Mouse (Mus musculus) hindbrain, embryonic 10.5 days (tissue): ENCODE measurements around the gene Tmem231. TPM values are rescaled to one million over a fixed set of nuclear protein-coding genes. Genes with fewer than 3 reads are reported as not detected.
A peak's percentile ranks its signal among the peaks of the same experiment; 100 is the strongest.

Experiments
- DNase-seq: peaks from one replicate; pipeline ENCODE4 v3.0.0-alpha.2; 2017; ENCODE audit warnings: low spot score
- H3K27ac ChIP-seq: fragments of 300-500 bp; sonication (generic); 2 replicates; pipeline ENCODE4 v1.5.1; 2016; ENCODE audit warnings: mild to moderate bottlenecking, moderate library complexity
- H3K27me3 ChIP-seq: fragments of 300-500 bp; sonication (generic); 2 replicates; pipeline ENCODE4 v1.6.1; 2016; ENCODE audit warnings: mild to moderate bottlenecking; ENCODE audit not compliant: poor library complexity, insufficient read depth, severe bottlenecking
- H3K36me3 ChIP-seq: fragments of 300-500 bp; sonication (generic); 2 replicates; pipeline ENCODE4 v1.6.1; 2016; ENCODE audit warnings: mild to moderate bottlenecking, moderate library complexity
- H3K4me1 ChIP-seq: fragments of 300-500 bp; sonication (generic); replicated peaks from 2 replicates; pipeline ENCODE4 v1.6.1; 2016; ENCODE audit warnings: mild to moderate bottlenecking
- H3K4me3 ChIP-seq: fragments of 300-500 bp; sonication (generic); 2 replicates; pipeline ENCODE4 v1.5.1; 2016; ENCODE audit warnings: mild to moderate bottlenecking, moderate library complexity
- H3K9me3 ChIP-seq: fragments of 300-500 bp; sonication (generic); 2 replicates; pipeline ENCODE4 v1.6.1; 2016; ENCODE audit warnings: mild to moderate bottlenecking, moderate library complexity
- WGBS: fragments of 180-500 bp; shearing (Covaris S2); methylation state at CpG from one replicate; pipeline ENCODE4 v1.1.7; 2016; 5-methylcytosine and 5-hydroxymethylcytosine counted together
- polyA plus RNA-seq: library from polyadenylated mRNA; unstranded; fragments of >200 nt; fragmentation: Nextera tagmentation; extraction: Ambion mirVana; gene quantifications from 2 replicates; pipeline ENCODE4 v1.2.1, GENCODE M21; 2016

Tmem231 gene
- polyA plus RNA-seq: 24.4 and 27.4 TPM in 2 replicates

DNA sequence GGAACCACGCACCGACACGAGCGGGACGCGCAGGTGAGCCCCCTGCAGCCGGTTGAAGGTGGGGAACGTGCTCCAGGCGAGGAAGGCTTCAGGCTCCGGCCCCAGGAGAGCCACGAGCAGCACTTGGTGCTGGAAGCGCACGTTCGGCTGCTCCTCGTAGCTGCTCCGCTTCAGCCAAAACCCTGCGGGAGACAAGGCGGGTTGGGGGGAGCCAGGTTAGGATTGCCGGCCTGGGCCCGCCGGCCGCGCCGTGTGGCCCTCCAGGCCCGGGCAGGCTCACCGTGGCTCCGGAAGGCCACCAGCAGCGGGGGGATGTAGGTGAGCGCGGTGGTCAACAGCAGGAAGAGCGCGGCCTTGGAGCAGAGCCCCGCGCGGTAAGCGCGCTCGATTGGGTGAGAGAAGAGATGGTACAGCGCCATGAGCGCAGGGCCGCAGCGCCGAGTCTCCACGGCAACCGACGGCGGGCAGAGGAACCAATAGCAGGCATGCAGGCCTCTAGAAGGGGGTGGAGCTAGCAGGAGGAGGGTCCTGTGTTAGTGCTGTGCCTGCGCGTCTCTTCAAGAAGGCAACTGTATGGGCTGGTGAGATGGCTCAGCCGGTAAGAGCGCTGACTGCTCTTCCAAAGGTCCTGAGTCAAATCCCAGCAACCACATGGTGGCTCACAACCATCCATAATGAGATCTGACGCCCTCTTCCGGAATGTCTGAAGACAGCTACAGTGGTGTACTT lies at the start of gene Tmem231:
TSS of gene Tmem231 (minus strand) at position 534 of the 729 bp plus-strand sequence.
- Histone ChIP-seq H3K36me3 (no peaks in the 10 kb centered on the region), H3K27me3 (no peaks in the 10 kb centered on the region), H3K4me1 (peaks cover 29% of the 10 kb centered on the region), H3K9me3 (no peaks in the 10 kb centered on the region), H3K4me3 (peak within 1 kb of the TSS; percentile 84), H3K27ac (peak within 1 kb of the TSS; percentile 96)
- under 1% methylated on average over 53 of the region's 53 CpGs for WGBS
- peak; percentile 95 for DNase-seq

DNA sequence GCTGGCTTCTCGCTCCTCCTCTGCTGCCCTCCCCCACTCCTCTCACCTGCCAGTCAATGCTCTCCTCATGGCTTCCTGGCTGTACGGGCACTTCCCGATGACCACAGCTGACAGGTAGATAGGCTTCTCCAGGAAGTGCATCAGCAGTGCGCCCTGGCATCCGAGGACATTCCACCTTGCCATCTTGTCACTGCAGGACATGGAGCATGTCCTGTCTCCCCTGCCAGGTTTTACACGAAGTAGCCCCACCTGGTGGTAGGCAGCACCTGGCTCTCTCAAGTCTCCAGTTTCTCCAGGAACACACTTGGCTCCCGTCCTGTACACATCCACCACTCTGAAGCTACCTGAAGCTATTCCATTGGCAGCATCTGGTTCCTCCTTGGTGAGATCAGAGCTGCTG lies 48.4 kb upstream of the Tmem231 start:
- WGBS: 78% methylated on average over 7 of the region's 7 CpGs
- H3K4me3 ChIP-seq: no peak overlapping the region
- no peak for DNase-seq
- no peak overlapping the region for H3K27ac ChIP-seq
- H3K27me3 ChIP-seq: no peaks in the 10 kb centered on the region
- H3K4me1 ChIP-seq: no peaks in the 10 kb centered on the region
- peaks cover 94% of the 10 kb centered on the region for H3K36me3 ChIP-seq
- H3K9me3 ChIP-seq: no peaks in the 10 kb centered on the region

DNA sequence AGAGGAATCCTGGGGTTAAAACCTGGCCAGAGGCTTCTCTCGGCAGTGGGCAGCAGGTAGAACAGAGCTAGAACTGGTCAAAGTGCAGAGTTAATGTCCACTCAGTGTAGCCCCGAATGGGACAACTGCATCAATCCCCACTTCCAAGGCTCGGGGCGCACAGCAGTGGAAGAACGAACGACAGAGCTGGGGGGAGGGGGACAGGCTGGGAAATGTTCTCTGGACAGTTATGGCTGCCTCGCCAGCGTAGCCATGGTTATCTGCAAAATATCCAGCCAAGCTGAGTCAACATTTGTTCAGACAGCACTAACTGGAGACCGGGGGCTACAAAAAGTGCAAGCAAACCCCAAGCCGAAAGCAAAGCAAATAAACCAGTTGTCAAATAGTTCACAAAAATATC lies 44.5 kb upstream of the Tmem231 start:
- H3K9me3 ChIP-seq: peaks cover 12% of the 10 kb centered on the region
- H3K27ac ChIP-seq: no peak overlapping the region
- no peak overlapping the region for H3K4me3 ChIP-seq
- H3K4me1 ChIP-seq: no peaks in the 10 kb centered on the region
- no peak for DNase-seq
- 84% methylated on average over 10 of the region's 10 CpGs for WGBS
- H3K36me3 ChIP-seq: peaks cover 96% of the 10 kb centered on the region
- no peaks in the 10 kb centered on the region for H3K27me3 ChIP-seq

DNA sequence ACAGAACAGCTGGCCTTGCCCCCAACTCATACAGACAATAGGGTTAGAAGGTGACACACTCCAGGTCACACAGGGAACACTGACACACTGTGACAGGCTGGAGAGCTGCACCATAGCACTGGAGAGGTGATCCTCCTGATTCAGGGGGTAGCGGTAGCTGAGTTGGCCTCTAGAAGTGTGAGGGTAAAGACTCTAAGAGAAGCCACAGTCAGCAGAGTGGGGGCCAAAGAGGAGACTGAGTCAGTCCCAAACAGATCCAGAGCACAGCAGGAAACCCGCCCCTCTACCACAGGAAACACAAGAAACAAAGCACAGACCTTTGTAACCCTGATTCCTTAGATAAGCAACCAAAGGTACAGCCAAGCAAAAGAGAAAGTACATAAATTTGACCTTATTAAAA lies 42.6 kb upstream of the Tmem231 start:
- Histone ChIP-seq H3K9me3 (peaks cover 12% of the 10 kb centered on the region), H3K4me1 (no peaks in the 10 kb centered on the region), H3K36me3 (peaks cover 94% of the 10 kb centered on the region), H3K27ac (no peak overlapping the region), H3K27me3 (no peaks in the 10 kb centered on the region), H3K4me3 (no peak overlapping the region)
- 79% methylated on average over 2 of the region's 2 CpGs for WGBS
- no peak for DNase-seq

DNA sequence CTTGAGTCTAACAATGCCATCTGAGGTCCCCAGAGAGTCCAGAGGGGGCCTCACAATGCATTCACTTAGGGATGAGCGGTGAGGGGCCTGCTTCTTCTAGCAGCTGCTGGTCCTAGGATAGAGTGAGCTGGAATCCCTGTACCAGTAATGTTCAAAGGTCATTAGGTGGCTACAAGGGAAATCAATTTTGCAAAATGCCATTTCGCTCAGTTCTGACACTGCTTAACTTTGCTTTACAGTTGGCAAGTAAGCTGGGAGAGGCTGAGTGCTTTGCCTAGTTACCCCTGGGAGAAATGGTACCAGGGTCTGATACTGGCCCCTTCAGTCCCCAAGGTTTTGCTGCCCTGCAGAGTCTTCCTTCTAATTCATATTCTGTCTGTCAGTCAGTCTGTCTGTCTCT lies 42.0 kb upstream of the Tmem231 start:
- no peak overlapping the region for H3K4me3 ChIP-seq
- peaks cover 94% of the 10 kb centered on the region for H3K36me3 ChIP-seq
- WGBS: 91% methylated on average over 2 of the region's 2 CpGs

DNA sequence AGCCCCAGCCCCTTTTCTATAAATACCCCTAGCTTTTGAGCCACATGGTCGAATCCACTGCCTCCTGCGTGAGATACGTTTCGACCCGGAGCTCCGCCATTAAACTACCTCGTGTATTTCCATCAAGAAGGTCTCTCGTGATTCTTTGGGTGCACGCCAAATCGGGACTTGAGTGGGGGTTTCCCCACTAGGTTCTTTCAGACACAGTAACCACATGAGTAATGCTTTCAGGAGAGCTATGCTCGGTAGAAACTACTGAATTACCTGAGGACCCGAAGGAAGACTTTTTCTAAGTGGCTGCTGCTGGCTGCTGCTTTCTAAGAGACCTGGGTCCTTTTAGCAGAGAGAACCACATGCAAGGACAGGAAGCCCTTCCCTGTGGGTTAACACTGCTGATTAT lies 40.5 kb upstream of the Tmem231 start:
- peaks cover 86% of the 10 kb centered on the region for H3K36me3 ChIP-seq

More for the DNA sequence above, 42.0 kb upstream of the Tmem231 start:
- no peak overlapping the region for H3K27ac ChIP-seq
- no peak for DNase-seq
- H3K27me3 ChIP-seq: no peaks in the 10 kb centered on the region
- H3K9me3 ChIP-seq: peaks cover 12% of the 10 kb centered on the region
- no peaks in the 10 kb centered on the region for H3K4me1 ChIP-seq

DNA sequence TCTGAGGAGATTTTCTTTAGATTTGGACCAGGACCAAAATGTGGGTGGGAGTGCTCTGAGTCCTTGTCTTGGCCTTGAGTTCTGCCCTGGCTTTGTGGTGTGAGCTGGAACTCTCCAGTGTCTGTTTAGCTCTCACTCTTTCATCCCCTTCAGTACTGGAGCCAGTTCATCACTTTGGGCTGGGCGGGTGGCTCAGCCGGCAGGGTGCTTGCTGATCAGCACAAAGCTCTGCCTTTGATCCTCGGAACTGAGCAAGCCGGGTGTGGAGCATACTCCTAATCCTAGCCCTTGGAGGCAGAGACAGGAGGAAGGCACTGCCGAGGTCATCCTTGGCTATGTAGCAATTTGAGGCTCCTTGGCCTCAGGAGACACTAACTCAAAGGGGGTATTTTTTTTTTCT lies 35.3 kb upstream of the Tmem231 start:
- Histone ChIP-seq H3K9me3 (peaks cover 8% of the 10 kb centered on the region), H3K4me1 (no peaks in the 10 kb centered on the region), H3K27ac (no peak overlapping the region), H3K27me3 (no peaks in the 10 kb centered on the region), H3K36me3 (peaks cover 64% of the 10 kb centered on the region), H3K4me3 (no peak overlapping the region)
- WGBS: 39% methylated on average over 5 of the region's 5 CpGs
- no peak for DNase-seq

More for the DNA sequence above, 40.5 kb upstream of the Tmem231 start:
- H3K27me3 ChIP-seq: no peaks in the 10 kb centered on the region
- H3K27ac ChIP-seq: no peak overlapping the region
- no peaks in the 10 kb centered on the region for H3K4me1 ChIP-seq
- no peak for DNase-seq
- no peak overlapping the region for H3K4me3 ChIP-seq
- 96% methylated on average over 12 of the region's 12 CpGs for WGBS
- H3K9me3 ChIP-seq: peaks cover 12% of the 10 kb centered on the region

DNA sequence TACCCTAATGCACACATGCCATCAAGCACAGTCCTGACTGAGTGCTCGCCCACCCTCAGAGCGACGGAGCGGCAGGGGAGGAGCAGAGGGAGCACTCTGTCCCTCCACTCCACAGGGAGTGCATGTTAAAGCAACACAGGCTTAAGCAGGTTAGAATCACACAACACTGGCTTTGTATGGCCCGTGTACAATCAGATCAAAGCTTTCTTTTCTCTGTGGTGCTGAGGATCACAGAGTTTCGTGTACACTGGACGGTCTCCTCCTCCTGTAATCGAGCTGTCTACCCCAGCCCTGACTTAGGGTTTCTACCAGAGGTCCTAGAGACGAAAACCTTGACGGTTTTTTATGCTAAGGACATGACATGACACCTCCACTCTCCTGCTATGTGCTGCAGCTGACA lies 34.9 kb upstream of the Tmem231 start:
- Histone ChIP-seq H3K4me1 (peaks cover 4% of the 10 kb centered on the region), H3K36me3 (peaks cover 60% of the 10 kb centered on the region), H3K9me3 (peaks cover 3% of the 10 kb centered on the region), H3K27me3 (no peaks in the 10 kb centered on the region), H3K4me3 (no peak overlapping the region), H3K27ac (no peak overlapping the region)
- WGBS: 87% methylated on average over 10 of the region's 10 CpGs
- no peak for DNase-seq

DNA sequence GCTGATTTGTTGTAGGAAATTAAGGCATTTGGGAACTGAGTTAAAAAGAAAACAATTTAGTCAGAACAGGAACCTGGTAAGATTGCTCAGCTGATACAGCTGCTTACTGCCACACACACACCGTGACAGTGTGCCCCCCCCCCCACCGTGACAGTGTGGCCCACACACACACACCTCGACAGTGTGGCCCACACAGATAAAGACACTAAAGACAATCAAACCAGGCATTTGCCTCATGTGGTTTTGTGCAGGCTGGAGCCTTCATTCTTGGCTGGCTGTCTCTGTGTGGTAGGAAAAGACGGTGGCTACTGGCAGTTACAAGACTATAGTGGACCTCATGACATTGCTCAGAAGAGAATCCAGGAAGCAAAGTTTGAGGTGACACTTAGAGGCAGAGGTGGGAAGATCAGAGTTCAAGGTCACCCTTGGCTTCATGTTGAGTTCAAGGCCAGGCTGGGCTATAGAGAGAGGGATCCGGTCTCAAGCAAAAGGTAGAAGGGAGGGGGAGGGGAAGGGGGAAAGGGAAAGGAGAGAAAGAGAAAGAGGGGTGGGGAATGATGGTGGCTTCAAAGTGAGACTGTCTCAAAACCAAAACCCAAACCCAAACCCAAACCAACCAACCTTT lies 33.7 kb upstream of the Tmem231 start:
- Histone ChIP-seq H3K36me3 (peaks cover 50% of the 10 kb centered on the region), H3K9me3 (no peaks in the 10 kb centered on the region), H3K27ac (no peak overlapping the region), H3K4me3 (no peak overlapping the region), H3K4me1 (peaks cover 12% of the 10 kb centered on the region), H3K27me3 (no peaks in the 10 kb centered on the region)
- 81% methylated on average over 5 of the region's 5 CpGs for WGBS
- no peak for DNase-seq

DNA sequence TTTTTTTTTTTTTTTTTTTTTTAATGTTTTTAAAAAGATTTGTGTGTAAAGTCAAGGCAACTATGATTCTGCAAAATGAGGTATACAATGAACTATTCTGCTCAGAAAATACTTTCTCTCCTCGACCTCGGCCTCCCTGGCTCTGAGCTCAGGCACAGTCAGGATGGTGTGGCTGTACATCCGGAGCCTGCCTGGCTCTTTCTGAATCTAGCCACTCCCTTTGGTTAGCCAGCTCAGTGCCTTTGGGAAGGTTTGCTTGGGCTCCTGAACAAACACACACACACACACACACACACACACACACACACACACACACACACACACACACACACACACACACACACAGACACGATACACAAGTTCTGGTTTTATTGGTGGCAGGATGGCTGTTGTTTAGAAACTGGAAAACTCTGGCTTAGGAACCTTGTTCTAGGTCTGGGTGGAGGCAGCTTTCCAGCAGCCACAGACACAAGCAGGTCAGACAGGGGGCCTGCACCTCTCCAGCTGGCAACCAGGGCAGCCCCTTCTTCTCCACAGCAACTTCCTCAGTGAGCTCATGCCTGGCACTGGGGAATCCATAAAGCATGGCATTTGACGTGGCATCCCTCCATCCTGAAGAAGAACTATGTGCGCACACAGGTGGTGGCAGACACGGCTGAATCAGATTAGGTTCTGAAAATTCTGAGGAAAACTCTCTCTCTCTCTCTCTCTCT lies 31.3 kb upstream of the Tmem231 start:
- Histone ChIP-seq H3K27me3 (no peaks in the 10 kb centered on the region), H3K9me3 (no peaks in the 10 kb centered on the region), H3K27ac (no peak overlapping the region), H3K4me3 (no peak overlapping the region), H3K4me1 (peaks cover 12% of the 10 kb centered on the region), H3K36me3 (peaks cover 41% of the 10 kb centered on the region)
- no peak for DNase-seq
- WGBS: 86% methylated on average over 7 of the region's 7 CpGs

DNA sequence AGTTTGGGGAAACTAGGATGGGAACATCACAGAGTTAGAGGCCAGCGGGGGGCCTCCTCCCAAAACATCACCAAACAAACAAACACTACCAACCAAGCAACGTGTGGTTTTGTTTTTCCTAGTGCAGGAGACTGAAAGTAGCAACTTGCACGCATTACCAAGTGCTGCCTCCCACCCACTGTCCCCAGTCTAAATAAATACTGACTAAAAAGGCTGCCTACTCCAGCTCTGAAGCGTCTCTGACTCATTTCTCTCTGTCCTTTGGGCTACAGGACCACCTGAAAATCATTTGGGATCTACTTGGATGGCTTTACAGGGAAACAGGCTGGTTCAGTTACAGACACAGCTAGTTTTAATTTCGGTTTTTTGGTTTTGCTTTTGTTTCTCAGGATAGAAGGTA lies 30.7 kb upstream of the Tmem231 start:
- Histone ChIP-seq H3K27me3 (no peaks in the 10 kb centered on the region), H3K27ac (no peak overlapping the region), H3K4me1 (peaks cover 12% of the 10 kb centered on the region), H3K4me3 (no peak overlapping the region), H3K36me3 (peaks cover 45% of the 10 kb centered on the region), H3K9me3 (no peaks in the 10 kb centered on the region)
- 55% methylated on average over 5 of the region's 5 CpGs for WGBS
- DNase-seq: no peak

DNA sequence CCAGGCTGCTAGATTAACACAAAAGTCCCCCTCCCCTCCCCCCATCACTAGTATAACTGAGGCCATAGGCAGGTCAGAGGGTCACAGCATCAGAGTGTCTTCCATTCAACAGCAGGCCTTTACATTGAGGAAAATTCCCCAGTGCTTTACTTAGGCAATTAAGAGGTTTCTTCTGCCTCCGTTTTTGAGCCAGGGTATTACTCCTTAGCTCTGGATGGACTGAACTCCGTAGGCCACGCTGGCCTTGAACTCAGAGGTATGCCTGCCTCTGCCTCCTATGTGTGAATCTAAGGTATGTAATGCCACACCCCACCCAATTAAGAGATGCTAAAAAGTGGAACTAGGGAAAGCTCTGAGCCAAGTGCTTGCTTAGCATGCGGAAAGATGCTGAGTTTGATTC lies 29.9 kb upstream of the Tmem231 start:
- H3K4me3 ChIP-seq: no peak overlapping the region
- no peak for DNase-seq
- peaks cover 12% of the 10 kb centered on the region for H3K4me1 ChIP-seq
- H3K27ac ChIP-seq: no peak overlapping the region; the same call in 1 of the 2 replicates
- H3K27me3 ChIP-seq: no peaks in the 10 kb centered on the region
- 77% methylated on average over 4 of the region's 4 CpGs for WGBS
- H3K9me3 ChIP-seq: no peaks in the 10 kb centered on the region
- H3K36me3 ChIP-seq: peaks cover 45% of the 10 kb centered on the region

DNA sequence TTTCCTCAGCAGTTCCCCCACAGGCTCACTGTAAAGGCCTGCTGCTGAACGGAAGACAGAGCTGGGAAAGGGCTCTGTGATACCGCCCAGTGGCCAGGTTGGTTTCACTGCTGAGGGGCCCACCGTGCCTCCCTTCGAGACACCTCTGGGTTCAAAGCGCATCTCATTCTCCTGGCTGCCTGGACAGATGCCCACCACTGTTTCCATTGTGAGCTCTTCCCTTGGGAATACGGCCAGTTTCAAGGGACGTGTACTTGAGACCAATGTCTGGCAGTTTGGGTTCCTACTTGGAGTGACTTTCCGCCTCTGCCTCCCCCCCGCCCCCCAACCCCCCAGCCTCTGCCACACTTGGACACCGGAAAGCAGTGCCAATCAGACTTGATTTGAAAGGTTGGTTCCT lies 29.4 kb upstream of the Tmem231 start:
- Histone ChIP-seq H3K27ac (no peak overlapping the region; the same call in 1 of the 2 replicates), H3K9me3 (no peaks in the 10 kb centered on the region), H3K36me3 (peaks cover 45% of the 10 kb centered on the region), H3K4me1 (peaks cover 12% of the 10 kb centered on the region), H3K4me3 (no peak overlapping the region), H3K27me3 (no peaks in the 10 kb centered on the region)
- WGBS: 67% methylated on average over 10 of the region's 10 CpGs
- DNase-seq: no peak
